Mouse (Mus musculus): ENCODE data around the gene Glis3. TPM values are rescaled to one million over a fixed set of nuclear protein-coding genes. Genes with fewer than 3 reads are reported as not detected.

Glis3 gene
- polyA plus RNA-seq, 1 experiment from 2014 or later = 0.85 TPM

DNA sequence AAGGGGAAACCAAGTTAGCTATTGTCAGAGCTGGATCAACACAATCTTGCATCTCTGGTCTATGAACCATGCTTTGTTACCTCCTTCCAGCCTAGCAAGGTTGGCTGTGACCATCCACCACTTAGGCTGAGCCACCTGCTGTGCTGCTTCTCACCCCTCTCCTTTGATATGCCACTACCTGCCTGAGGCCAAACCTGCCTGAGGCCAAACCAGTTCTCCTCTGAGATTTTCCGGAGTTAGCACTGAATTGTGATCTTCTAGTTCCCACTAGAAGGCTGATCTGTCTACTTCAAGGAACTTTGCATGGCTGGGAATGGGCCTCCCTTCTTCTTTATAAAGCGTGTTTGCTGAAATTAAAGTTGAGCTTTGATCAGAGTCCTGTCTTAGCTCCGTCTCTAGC, 448.4 kb downstream of the Glis3 start:
- H3K36me3 ChIP-seq (ENCODE audit: control insufficient read depth, insufficient read depth, low read length) = no peaks in the 10 kb centered on the region
- no peak for ATAC-seq (ENCODE audit: low FRiP score, low TSS enrichment)
- no peak overlapping the region for H3K4me2 ChIP-seq (replicated peaks; ENCODE audit: low read depth)
- no peak overlapping the region for H3K4me3 ChIP-seq (ENCODE audit: low read depth, low read length)
- 59% methylated on average over 3 of the region's 3 CpGs for WGBS
- TF ChIP-seq CTCF (IDR thresholded peaks at IDR 0.05; ENCODE audit: low read depth) = no peak
- no peak for TF ChIP-seq EP300 (optimal IDR thresholded peaks at IDR 0.05)
- no peaks in the 10 kb centered on the region for H3K27me3 ChIP-seq (ENCODE audit: control insufficient read depth, insufficient read depth, low read length)
- H3K27ac ChIP-seq (replicated peaks) = no peak overlapping the region
- no peaks in the 10 kb centered on the region for H3K4me1 ChIP-seq (replicated peaks; ENCODE audit: control insufficient read depth, insufficient read depth)
- no peak overlapping the region for H3K9ac ChIP-seq (ENCODE audit: low read length)
- no peak for DNase-seq (ENCODE audit: low spot score)
- H3K9me3 ChIP-seq (ENCODE audit: control insufficient read depth, low read length) = no peaks in the 10 kb centered on the region

DNA sequence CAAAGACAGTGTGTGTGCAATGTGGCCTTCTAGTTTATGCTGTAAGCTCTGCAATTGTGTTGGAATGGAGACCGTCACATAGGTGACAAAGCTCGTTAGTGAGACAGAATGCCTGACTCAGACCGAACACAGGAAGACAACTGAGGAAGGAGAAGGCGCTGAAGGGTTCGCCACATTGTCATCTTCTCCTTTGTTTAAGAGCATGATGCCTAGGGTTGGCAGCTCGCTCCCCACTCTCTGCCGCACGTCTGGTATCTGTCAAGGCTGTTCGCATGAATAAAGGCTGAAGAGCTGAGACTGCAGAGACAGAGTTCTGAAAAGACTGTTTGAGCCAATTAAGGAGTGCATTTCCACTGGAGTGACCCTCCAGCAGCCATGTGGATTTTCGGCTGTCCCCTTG, 452.4 kb downstream of the Glis3 start:
- H3K27me3 ChIP-seq (ENCODE audit: control insufficient read depth, insufficient read depth, low read length) = no peaks in the 10 kb centered on the region
- H3K9me3 ChIP-seq (ENCODE audit: control insufficient read depth, low read length) = no peaks in the 10 kb centered on the region
- no peak overlapping the region for H3K4me3 ChIP-seq (ENCODE audit: low read depth, low read length)
- H3K27ac ChIP-seq (replicated peaks) = no peak overlapping the region
- no peak overlapping the region for H3K4me2 ChIP-seq (replicated peaks; ENCODE audit: low read depth)
- no peak for TF ChIP-seq EP300 (optimal IDR thresholded peaks at IDR 0.05)
- TF ChIP-seq CTCF (IDR thresholded peaks at IDR 0.05; ENCODE audit: low read depth) = no peak
- H3K36me3 ChIP-seq (ENCODE audit: control insufficient read depth, insufficient read depth, low read length) = no peaks in the 10 kb centered on the region
- DNase-seq (ENCODE audit: low spot score) (no peak), ATAC-seq (ENCODE audit: low FRiP score, low TSS enrichment) (no peak)
- H3K4me1 ChIP-seq (replicated peaks; ENCODE audit: control insufficient read depth, insufficient read depth) = no peaks in the 10 kb centered on the region
- WGBS = 70% methylated on average over 10 of the region's 10 CpGs
- H3K9ac ChIP-seq (ENCODE audit: low read length) = no peak overlapping the region

- H3K27ac ChIP-seq (replicated peaks) = no peak overlapping the region
- H3K27me3 ChIP-seq (ENCODE audit: control insufficient read depth, insufficient read depth, low read length) = no peaks in the 10 kb centered on the region
- DNase-seq (ENCODE audit: low spot score) = no peak
- no peaks in the 10 kb centered on the region for H3K36me3 ChIP-seq (ENCODE audit: control insufficient read depth, insufficient read depth, low read length)
- H3K9me3 ChIP-seq (ENCODE audit: control insufficient read depth, low read length) = no peaks in the 10 kb centered on the region
- ATAC-seq (ENCODE audit: low FRiP score, low TSS enrichment) = no peak
- no peaks in the 10 kb centered on the region for H3K4me1 ChIP-seq (replicated peaks; ENCODE audit: control insufficient read depth, insufficient read depth)
- no peak overlapping the region for H3K4me2 ChIP-seq (replicated peaks; ENCODE audit: low read depth)
- 62% methylated on average over 6 of the region's 6 CpGs for WGBS
- TF ChIP-seq EP300 (optimal IDR thresholded peaks at IDR 0.05) (no peak), CTCF (IDR thresholded peaks at IDR 0.05; ENCODE audit: low read depth) (no peak)
- H3K4me3 ChIP-seq (ENCODE audit: low read depth, low read length) = no peak overlapping the region
- H3K9ac ChIP-seq (ENCODE audit: low read length) = no peak overlapping the region
These were observed 454.2 kb downstream of the Glis3 start for GRCm38 (mm10) chr19:28225651-28226050.

GRCm38 (mm10) chr19:28211630-28212029, 468.2 kb downstream of the Glis3 start:
- Histone ChIP-seq H3K9me3 (ENCODE audit: control insufficient read depth, low read length) (no peaks in the 10 kb centered on the region), H3K36me3 (ENCODE audit: control insufficient read depth, insufficient read depth, low read length) (no peaks in the 10 kb centered on the region), H3K4me1 (replicated peaks; ENCODE audit: control insufficient read depth, insufficient read depth) (no peaks in the 10 kb centered on the region), H3K4me2 (replicated peaks; ENCODE audit: low read depth) (no peak overlapping the region), H3K27me3 (ENCODE audit: control insufficient read depth, insufficient read depth, low read length) (no peaks in the 10 kb centered on the region), H3K4me3 (ENCODE audit: low read depth, low read length) (no peak overlapping the region), H3K9ac (ENCODE audit: low read length) (no peak overlapping the region), H3K27ac (replicated peaks) (no peak overlapping the region)
- 55% methylated on average over 4 of the region's 4 CpGs for WGBS
- DNase-seq (ENCODE audit: low spot score) (no peak), ATAC-seq (ENCODE audit: low FRiP score, low TSS enrichment) (peak; percentile 42; the same call in 1 of the 2 replicates)
- TF ChIP-seq CTCF (IDR thresholded peaks at IDR 0.05; ENCODE audit: low read depth) (no peak), EP300 (optimal IDR thresholded peaks at IDR 0.05) (no peak)

Other genes starting within 250 kb of the Glis3 start
- gene Slc1a1, start 155.0 kb upstream of the Glis3 start, polyA plus RNA-seq (2015; fragmentation: Nextera tagmentation; extraction: Ambion mirVana) = 0.28 and 0.48 TPM in 2 replicates

Measured in stomach, postnatal 0 days (tissue).